Mouse (Mus musculus) intestine, postnatal 0 days (tissue): Measurements from ENCODE around the gene Chmp6. TPM values are rescaled to one million over a fixed set of nuclear protein-coding genes. Genes with fewer than 3 reads are reported as not detected.

ENCODE experiments used
- ATAC-seq: fragments of 200-750 bp; cut with Nextera tagmentation; 2 replicates; pipeline ENCODE4 v1.8.0; 2017; ENCODE audit warnings: mild to moderate bottlenecking, moderate TSS enrichment, moderate library complexity
- H3K27ac ChIP-seq: fragments of 300-500 bp; sonication (generic); 2 replicates; pipeline ENCODE4 v1.5.1; 2014; ENCODE audit warnings: mild to moderate bottlenecking, low read depth, low read length, moderate library complexity
- H3K27me3 ChIP-seq: fragments of 300-500 bp; sonication (generic); replicated peaks from 2 replicates; pipeline ENCODE4 v1.6.1; 2014; ENCODE audit warnings: low read length, mixed read lengths; ENCODE audit not compliant: control insufficient read depth, insufficient read depth
- H3K36me3 ChIP-seq: fragments of 300-500 bp; sonication (generic); 2 replicates; pipeline ENCODE4 v1.6.1; 2014; ENCODE audit warnings: mild to moderate bottlenecking, moderate library complexity; ENCODE audit not compliant: control insufficient read depth, insufficient read depth
- H3K4me1 ChIP-seq: fragments of 300-500 bp; sonication (generic); replicated peaks from 2 replicates; pipeline ENCODE4 v1.6.1; 2014; ENCODE audit warnings: antibody characterized with exemption, low read length, mixed read lengths; ENCODE audit not compliant: control insufficient read depth, insufficient read depth
- H3K4me2 ChIP-seq: fragments of 300-500 bp; sonication (generic); replicated peaks from 2 replicates; pipeline ENCODE4 v1.6.1; 2014; ENCODE audit warnings: low read depth, mild to moderate bottlenecking, moderate library complexity
- H3K4me3 ChIP-seq: fragments of 300-500 bp; sonication (generic); 2 replicates; pipeline ENCODE4 v1.5.1; 2014; ENCODE audit warnings: low read depth, low read length
- H3K9ac ChIP-seq: fragments of 300-500 bp; sonication (generic); 2 replicates; pipeline ENCODE4 v1.6.1; 2014; ENCODE audit warnings: mild to moderate bottlenecking, low read depth, low read length
- H3K9me3 ChIP-seq: fragments of 300-500 bp; sonication (generic); 2 replicates; pipeline ENCODE4 v1.6.1; 2016; ENCODE audit warnings: mixed run types; ENCODE audit not compliant: control insufficient read depth
- CTCF ChIP-seq: sonication (generic); IDR thresholded peaks from 2 replicates; pipeline ENCODE4 v1.5.1; 2016; ENCODE audit warnings: low read depth, mild to moderate bottlenecking, control low read depth, antibody characterized with exemption, moderate library complexity
- WGBS: fragments of 180-500 bp; shearing (Covaris S2); extraction: QIAGEN DNeasy Blood & Tissue Kit; methylation state at CpG from one replicate; pipeline ENCODE4 v1.1.7; 2014; 5-methylcytosine and 5-hydroxymethylcytosine counted together
- polyA plus RNA-seq: library from polyadenylated mRNA; unstranded; fragments of >200 nt; fragmentation: Nextera tagmentation; extraction: Ambion mirVana; gene quantifications from 2 replicates; pipeline ENCODE4 v1.2.1, GENCODE M21; 2015

The Chmp6 gene
- 121 and 123 TPM in 2 replicates for polyA plus RNA-seq

- 0 out of 2 replicates have a peak, but pooled peaks cover 3% of the 10 kb centered on the region for H3K4me1 ChIP-seq
- under 1% methylated on average over 48 of the region's 48 CpGs for whole genome bisulfite sequencing
- peak within 1 kb of the TSS; percentile 85 for H3K4me2 ChIP-seq
- H3K27me3 ChIP-seq, result no peaks in the 10 kb centered on the region
- peak within 1 kb of the TSS; percentile 95 for H3K9ac ChIP-seq
- H3K9me3 ChIP-seq, result no peaks in the 10 kb centered on the region
- peak within 1 kb of the TSS; percentile 96 for H3K4me3 ChIP-seq
- H3K36me3 ChIP-seq, result peaks cover 14% of the 10 kb centered on the region
- ATAC-seq, result peak; percentile 51
- TF ChIP-seq CTCF, result peak; percentile 32
- peak within 1 kb of the TSS; percentile 82 for H3K27ac ChIP-seq
Measured at GRCm38 (mm10) chr11:119913291-119913934, at the start of gene Chmp6. Gene Chmp6 (plus strand): TSS chr11:119913441.

GRCm38 (mm10) chr11:119866837-119867236, 46.4 kb upstream of the Chmp6 start:
- Histone ChIP-seq H3K9me3 (no peaks in the 10 kb centered on the region), H3K27me3 (no peaks in the 10 kb centered on the region), H3K4me2 (no peak overlapping the region), H3K27ac (no peak overlapping the region), H3K9ac (no peak overlapping the region), H3K4me1 (no peaks in the 10 kb centered on the region), H3K36me3 (peaks cover 44% of the 10 kb centered on the region), H3K4me3 (no peak overlapping the region)
- no peak for TF ChIP-seq CTCF
- no peak for ATAC-seq
- 80% methylated on average over 6 of the region's 6 CpGs for WGBS

DNA sequence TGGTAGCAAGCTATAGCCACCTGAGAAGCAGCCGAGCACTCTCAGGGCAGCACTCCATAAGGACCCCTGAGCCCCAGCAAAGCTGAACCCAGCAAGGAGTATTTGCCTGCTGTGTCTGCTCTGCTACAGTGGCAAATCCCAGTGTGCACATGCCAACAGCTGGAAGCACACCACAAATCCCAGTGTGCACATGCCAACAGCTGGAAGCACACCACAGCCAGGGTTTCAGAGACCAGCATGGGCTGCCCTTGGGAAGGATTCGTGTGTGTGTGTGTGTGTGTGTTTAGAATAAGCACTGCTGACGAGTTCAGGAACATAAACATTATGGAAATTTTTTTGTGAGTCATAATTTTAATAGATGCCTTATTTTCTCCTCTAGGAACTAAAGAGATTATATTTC, 45.1 kb upstream of the Chmp6 start:
- no peak overlapping the region for H3K4me3 ChIP-seq
- H3K27me3 ChIP-seq, result no peaks in the 10 kb centered on the region
- TF ChIP-seq CTCF, result no peak
- H3K9ac ChIP-seq, result no peak overlapping the region
- no peak overlapping the region for H3K4me2 ChIP-seq
- no peak for ATAC-seq
- peaks cover 57% of the 10 kb centered on the region for H3K36me3 ChIP-seq
- H3K4me1 ChIP-seq, result no peaks in the 10 kb centered on the region
- no peaks in the 10 kb centered on the region for H3K9me3 ChIP-seq
- H3K27ac ChIP-seq, result no peak overlapping the region
- WGBS, result 63% methylated on average over 3 of the region's 3 CpGs

- WGBS, result 77% methylated on average over 4 of the region's 4 CpGs
- no peak for TF ChIP-seq CTCF
- ATAC-seq, result no peak
- Histone ChIP-seq H3K4me2 (no peak overlapping the region), H3K27me3 (no peaks in the 10 kb centered on the region), H3K36me3 (peaks cover 59% of the 10 kb centered on the region), H3K4me3 (no peak overlapping the region), H3K9me3 (no peaks in the 10 kb centered on the region), H3K4me1 (no peaks in the 10 kb centered on the region), H3K9ac (no peak overlapping the region), H3K27ac (no peak overlapping the region)
Measured at GRCm38 (mm10) chr11:119868556-119868955, 44.7 kb upstream of the Chmp6 start.

DNA sequence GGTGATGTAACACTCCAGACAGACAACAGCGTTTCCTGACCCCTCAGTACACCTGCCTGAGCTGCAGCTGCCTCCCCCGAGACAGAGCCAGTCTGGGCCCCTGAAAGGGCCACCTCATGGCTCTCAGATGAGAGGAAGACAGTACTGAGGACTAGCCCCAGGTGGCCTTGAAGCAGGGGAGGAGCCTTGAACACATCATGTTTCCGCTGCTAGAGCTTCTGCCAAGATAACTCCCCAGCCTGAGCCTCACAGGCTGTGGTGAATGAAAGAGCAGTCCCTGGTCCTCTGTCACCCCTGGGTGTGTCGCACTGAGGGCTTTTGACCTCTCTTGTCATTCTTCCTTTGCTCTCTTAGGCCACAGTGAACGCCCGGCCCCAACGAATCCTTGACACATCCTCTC, 42.1 kb upstream of the Chmp6 start:
- Histone ChIP-seq H3K4me1 (no peaks in the 10 kb centered on the region), H3K36me3 (peaks cover 74% of the 10 kb centered on the region), H3K4me2 (no peak overlapping the region), H3K4me3 (no peak overlapping the region), H3K27me3 (no peaks in the 10 kb centered on the region), H3K27ac (no peak overlapping the region), H3K9me3 (no peaks in the 10 kb centered on the region), H3K9ac (no peak overlapping the region)
- TF ChIP-seq CTCF, result no peak
- ATAC-seq, result no peak
- 91% methylated on average over 6 of the region's 7 CpGs for WGBS

GRCm38 (mm10) chr11:119873643-119874042, 39.6 kb upstream of the Chmp6 start:
- Histone ChIP-seq H3K36me3 (peaks cover 82% of the 10 kb centered on the region), H3K27ac (no peak overlapping the region), H3K4me2 (no peak overlapping the region), H3K4me3 (no peak overlapping the region), H3K27me3 (no peaks in the 10 kb centered on the region), H3K4me1 (no peaks in the 10 kb centered on the region), H3K9ac (no peak overlapping the region), H3K9me3 (no peaks in the 10 kb centered on the region)
- 0 out of 2 replicates have a peak, but pooled peaks have one; percentile 36 for ATAC-seq
- WGBS, result 79% methylated on average over 4 of the region's 4 CpGs
- no peak for TF ChIP-seq CTCF

GRCm38 (mm10) chr11:119874841-119875240, 38.4 kb upstream of the Chmp6 start:
- Histone ChIP-seq H3K9me3 (no peaks in the 10 kb centered on the region), H3K9ac (no peak overlapping the region), H3K27ac (no peak overlapping the region), H3K27me3 (no peaks in the 10 kb centered on the region), H3K4me3 (no peak overlapping the region), H3K4me2 (no peak overlapping the region), H3K36me3 (peaks cover 76% of the 10 kb centered on the region), H3K4me1 (no peaks in the 10 kb centered on the region)
- no peak for TF ChIP-seq CTCF
- 88% methylated on average over 1 of the region's 1 CpGs for WGBS
- no peak for ATAC-seq
